Mouse (Mus musculus) adipocyte (in vitro differentiated cells): ENCODE data around the gene Zic5.
"Not testable (repeated sequence)": the region's sequence is repeated elsewhere in the genome, so short reads cannot be mapped to it uniquely, and the experiment has no call there.

ENCODE experiments used
- DNase-seq: peaks from one replicate; pipeline ENCODE4 v3.0.0-alpha.2; 2016; ENCODE audit warnings: low spot score

Zic5 gene

GRCm38 (mm10) chr14:122463734-122464341, 1.6 kb downstream of the Zic5 start:
- DNase-seq = not testable (repeated sequence)

- DNase-seq = no peak
Measured at GRCm38 (mm10) chr14:122463080-122463691, 2.3 kb downstream of the Zic5 start.

GRCm38 (mm10) chr14:122462689-122463079, 2.8 kb downstream of the Zic5 start:
- no peak for DNase-seq

- peak; percentile 6 for DNase-seq
Measured at GRCm38 (mm10) chr14:122461966-122462365, 3.5 kb downstream of the Zic5 start.

- no peak for DNase-seq
Measured at GRCm38 (mm10) chr14:122461500-122461899, 4.0 kb downstream of the Zic5 start.

- DNase-seq = no peak
Measured at GRCm38 (mm10) chr14:122460226-122460625, 5.3 kb downstream of the Zic5 start.

- DNase-seq = no peak
Measured at GRCm38 (mm10) chr14:122459776-122460175, 5.7 kb downstream of the Zic5 start.

- not testable (repeated sequence) for DNase-seq
Measured at GRCm38 (mm10) chr14:122459332-122459731, 6.1 kb downstream of the Zic5 start.

- no peak for DNase-seq
Measured at GRCm38 (mm10) chr14:122455562-122455958, 9.9 kb downstream of the Zic5 start.

- peak; percentile 12 for DNase-seq
Measured at GRCm38 (mm10) chr14:122454901-122455561, 10.4 kb downstream of the Zic5 start.

GRCm38 (mm10) chr14:122453996-122454738, 11.3 kb downstream of the Zic5 start:
- no peak for DNase-seq

GRCm38 (mm10) chr14:122453388-122453995, 12.0 kb downstream of the Zic5 start:
- no peak for DNase-seq

- DNase-seq = no peak
Measured at GRCm38 (mm10) chr14:122452701-122453387, 12.6 kb downstream of the Zic5 start.

- DNase-seq = no peak
Measured at GRCm38 (mm10) chr14:122451551-122452145, 13.8 kb downstream of the Zic5 start.

- DNase-seq = no peak
Measured at GRCm38 (mm10) chr14:122450496-122451382, 14.7 kb downstream of the Zic5 start, which contains the start of gene Gm5089. Gene Gm5089, minus strand, starts transcription at chr14:122451115.

GRCm38 (mm10) chr14:122449601-122450495, 15.6 kb downstream of the Zic5 start:
- no peak for DNase-seq

- no peak for DNase-seq
Measured at GRCm38 (mm10) chr14:122436850-122437249, 28.6 kb downstream of the Zic5 start.

GRCm38 (mm10) chr14:122434039-122434438, 31.4 kb downstream of the Zic5 start:
- DNase-seq = no peak

GRCm38 (mm10) chr14:122432558-122432957, 32.9 kb downstream of the Zic5 start:
- DNase-seq = no peak
